Mouse (Mus musculus): ENCODE measurements around the gene Slc30a7. TPM values are rescaled to one million over a fixed set of nuclear protein-coding genes. Genes with fewer than 3 reads are reported as not detected.

Slc30a7 gene
- 10 to 100 TPM; 24.9 to 29.3 TPM for total RNA-seq (2021)
- long read RNA-seq, experiment 1, full-length matches to known transcripts, result 5 of 5 reads
- long read RNA-seq, experiment 1, partial matches to known transcripts, result 0 of 5 reads
- long read RNA-seq, experiment 1, other reads (novel, unspliced or antisense), result 0 of 5 reads
- long read RNA-seq, experiment 2, full-length matches to known transcripts, result 6 of 7 reads
- long read RNA-seq, experiment 2, partial matches to known transcripts, result 0 of 7 reads
- long read RNA-seq, experiment 2, other reads (novel, unspliced or antisense), result 1 of 7 reads

DNA sequence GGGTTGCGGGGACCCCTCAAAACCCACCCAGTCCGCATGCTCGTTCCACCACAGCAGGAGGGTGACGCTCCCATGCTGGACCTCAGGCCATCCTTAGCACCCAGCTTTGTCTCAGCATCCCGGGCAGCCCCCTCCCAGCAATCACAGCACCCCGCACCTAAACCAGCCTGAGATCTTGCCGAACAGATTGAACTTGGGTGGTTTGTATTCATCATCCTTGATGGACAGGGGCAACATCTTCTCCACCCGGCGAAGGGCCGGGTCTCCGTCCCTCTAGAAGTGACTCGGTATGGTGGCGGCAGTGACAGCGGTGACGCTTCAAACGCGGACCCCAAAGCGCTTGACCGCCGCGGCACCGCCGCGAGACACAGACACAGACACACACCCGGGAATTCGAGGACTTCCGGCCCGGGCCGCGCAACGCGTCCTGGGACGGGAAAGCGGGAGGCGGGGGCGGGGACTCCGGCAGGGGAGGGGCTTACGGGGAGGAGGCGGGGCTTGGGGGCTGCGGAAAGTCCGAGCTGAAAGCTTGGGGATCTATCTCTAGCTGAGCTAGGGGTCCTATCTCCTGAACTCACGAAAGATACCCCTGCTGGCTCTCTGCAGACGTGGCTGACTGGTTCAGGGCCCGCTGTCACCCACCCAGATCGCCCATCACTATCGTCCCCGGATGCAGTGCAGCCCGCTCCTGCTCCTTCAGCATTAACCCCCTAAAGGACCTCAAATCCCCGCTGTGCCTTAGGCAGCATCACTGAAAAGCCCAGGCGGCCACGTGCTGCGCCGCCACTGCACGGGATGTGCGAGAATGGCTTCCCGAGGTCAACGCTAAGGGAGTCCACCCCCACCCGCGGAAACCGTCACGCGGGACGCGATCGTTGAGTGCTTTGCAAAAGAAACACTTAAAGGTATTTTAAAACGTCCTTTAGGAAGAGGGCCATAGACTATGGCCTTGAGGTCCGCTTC is at the start of gene Slc30a7, which contains the start of gene Extl2:
TSS of gene Slc30a7 (minus strand) at position 429 of the 963 bp plus-strand sequence.
TSS of gene Extl2 (plus strand) at position 485 of the 963 bp plus-strand sequence.
- peak; percentile 84 to 90 for DNase-seq (ENCODE audit: low spot score in 2 of 2)
- Histone ChIP-seq H3K4me3 (peak within 1 kb of the TSS; percentile 97), H3K27ac (peak within 1 kb of the TSS; percentile 97)
- no peak for TF ChIP-seq CTCF (conservative IDR thresholded peaks at IDR 0.05)

DNA sequence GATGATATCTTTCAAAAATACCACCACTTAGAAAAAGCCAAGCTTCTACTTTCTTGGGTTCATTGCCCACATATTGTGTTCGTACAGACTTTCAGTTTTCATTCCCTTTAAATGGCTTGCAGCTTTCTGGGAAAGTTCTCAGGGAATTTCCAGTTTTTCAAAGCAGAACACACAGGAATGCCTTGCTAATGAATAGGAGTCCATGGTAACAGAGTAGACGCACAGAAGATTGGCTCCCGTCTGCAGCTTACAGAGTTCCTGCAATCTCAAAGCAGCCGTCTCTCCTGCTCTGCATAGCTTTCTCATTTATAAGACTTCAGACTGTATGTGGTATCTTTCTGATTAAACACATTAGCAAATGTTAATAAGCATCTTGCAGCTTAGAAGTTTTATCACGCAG is 39.8 kb upstream of the Slc30a7 start:
- no peak overlapping the region for H3K4me3 ChIP-seq
- no peak for DNase-seq (ENCODE audit: low spot score in 2 of 2)
- no peak for TF ChIP-seq CTCF (conservative IDR thresholded peaks at IDR 0.05)
- H3K27ac ChIP-seq, result no peak overlapping the region

DNA sequence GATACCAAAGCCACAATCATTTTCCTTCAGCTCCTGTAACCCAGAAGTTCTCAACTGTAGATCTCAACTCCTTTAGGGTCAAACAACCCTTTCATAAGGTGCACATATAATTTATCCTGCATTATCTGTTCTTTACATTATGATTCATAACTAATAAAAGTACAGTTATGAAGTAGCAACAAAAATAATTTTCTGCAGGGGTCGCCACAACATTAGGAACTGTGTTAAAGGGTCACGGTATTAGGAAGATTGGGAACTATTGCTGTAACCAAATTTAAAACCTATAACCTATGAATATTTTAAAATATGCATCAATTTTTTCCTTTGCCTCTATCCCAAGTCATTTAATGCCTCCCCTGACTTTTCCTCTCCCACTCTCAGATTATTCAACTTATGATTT is 38.8 kb upstream of the Slc30a7 start:
- TF ChIP-seq CTCF (conservative IDR thresholded peaks at IDR 0.05), result peak; percentile 33
- Histone ChIP-seq H3K27ac (no peak overlapping the region), H3K4me3 (no peak overlapping the region)
- DNase-seq (ENCODE audit: low spot score in 2 of 2), result no peak

DNA sequence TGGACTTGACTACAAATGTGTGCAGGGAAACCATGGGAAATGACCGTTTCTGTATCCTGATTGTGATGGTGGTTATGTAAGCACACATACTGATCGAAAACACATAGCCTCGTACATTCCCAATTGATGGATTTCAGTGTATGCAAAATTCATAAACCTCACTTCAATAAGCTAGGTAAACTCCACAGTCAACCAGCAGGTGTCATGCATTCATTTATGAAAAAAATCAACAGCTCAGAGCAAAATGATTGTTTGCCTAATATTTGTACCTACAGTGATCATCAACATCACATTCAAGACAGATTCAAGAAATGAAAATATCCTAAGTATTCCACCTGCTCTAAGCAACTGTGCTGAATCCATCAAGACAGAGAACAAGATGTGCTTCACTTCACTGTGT is 33.6 kb upstream of the Slc30a7 start:
- no peak overlapping the region for H3K4me3 ChIP-seq
- TF ChIP-seq CTCF (conservative IDR thresholded peaks at IDR 0.05), result peak; percentile 77
- DNase-seq (ENCODE audit: low spot score in 2 of 2), result no peak
- no peak overlapping the region for H3K27ac ChIP-seq

DNA sequence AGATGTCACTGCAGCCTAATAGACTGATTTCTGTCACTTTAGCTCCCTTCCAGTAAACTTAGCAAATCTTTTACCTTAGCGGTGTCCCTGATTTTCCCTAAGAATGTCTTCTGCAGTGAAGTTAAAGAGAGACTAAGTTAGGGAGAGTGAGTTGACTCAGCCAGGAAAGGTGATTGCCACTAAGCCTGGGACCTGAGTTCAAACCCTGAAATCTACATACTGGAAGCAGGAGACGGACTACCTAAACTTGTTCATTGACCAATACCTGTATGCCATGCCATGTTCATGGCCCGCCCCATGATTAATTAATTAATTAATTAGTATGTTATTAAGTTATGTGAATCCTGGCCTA is 26.6 kb upstream of the Slc30a7 start:
- peak; percentile 86 for TF ChIP-seq CTCF (conservative IDR thresholded peaks at IDR 0.05)
- no peak overlapping the region for H3K4me3 ChIP-seq
- no peak overlapping the region for H3K27ac ChIP-seq
- peak in 1 of 2 experiments; percentile 50 for DNase-seq (ENCODE audit: low spot score in 2 of 2)

DNA sequence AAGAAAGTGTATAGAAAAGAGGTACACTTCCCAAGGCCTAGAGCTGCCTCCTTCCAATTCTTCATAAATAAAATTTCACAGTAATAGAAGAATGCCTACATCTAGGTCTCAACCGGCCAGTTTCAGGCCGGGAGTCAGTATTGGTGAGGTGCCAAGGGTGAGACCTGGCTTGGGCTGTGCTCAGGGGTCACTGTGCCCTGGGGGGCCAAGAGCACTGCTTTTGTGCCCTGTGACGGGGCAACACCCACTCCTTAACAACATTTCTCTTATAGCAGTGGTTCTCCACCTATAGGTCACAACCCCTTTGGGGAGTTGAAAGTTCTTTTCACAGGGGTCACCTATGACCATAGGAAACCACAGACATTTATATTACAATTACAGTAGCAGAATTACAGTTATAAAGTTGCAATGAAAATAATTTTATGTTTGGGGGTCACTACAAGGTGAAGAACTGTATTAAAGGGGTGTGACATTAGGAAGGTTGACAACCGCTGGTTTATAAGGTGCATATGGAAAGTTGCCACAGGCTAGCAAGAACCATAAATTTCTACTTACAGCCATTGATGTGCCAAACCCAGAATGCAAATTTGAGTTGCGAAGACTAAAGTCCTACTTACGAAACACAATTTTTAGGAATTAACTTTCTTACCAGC is 26.1 kb upstream of the Slc30a7 start:
- no peak for TF ChIP-seq CTCF (conservative IDR thresholded peaks at IDR 0.05)
- no peak overlapping the region for H3K4me3 ChIP-seq
- DNase-seq (ENCODE audit: low spot score in 2 of 2), result no peak
- H3K27ac ChIP-seq, result no peak overlapping the region

DNA sequence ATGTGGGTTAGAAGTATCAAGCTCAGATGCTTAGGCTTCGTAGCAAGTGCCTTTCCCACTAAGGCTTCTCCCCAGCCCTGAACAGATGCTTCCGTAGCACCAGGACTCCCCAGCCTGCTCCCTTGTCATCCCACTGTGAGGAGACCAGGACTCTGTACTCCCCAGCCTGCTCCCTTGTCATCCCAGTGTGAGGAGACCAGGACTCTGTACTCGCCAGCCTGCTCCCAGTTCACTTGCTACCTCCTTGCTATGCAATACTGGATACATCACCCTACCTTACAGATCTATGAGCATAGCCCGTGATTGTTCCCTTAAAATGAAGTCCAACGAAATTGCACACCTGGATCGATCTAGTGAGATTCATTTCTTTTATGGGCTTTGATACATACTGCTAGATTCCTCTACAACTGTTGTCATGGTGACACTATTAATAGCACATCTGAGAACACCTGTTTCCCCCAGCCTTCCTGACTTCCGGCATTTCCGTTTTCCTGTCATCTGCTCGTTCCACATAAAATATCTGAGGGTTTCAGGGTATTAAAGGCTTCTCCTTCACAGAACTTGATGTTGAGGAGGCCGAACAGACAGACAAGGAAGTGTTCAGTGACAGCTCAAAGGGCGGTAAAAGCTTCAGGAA is 23.1 kb upstream of the Slc30a7 start:
- H3K4me3 ChIP-seq, result no peak overlapping the region
- no peak for TF ChIP-seq CTCF (conservative IDR thresholded peaks at IDR 0.05)
- no peak for DNase-seq (ENCODE audit: low spot score in 2 of 2)
- H3K27ac ChIP-seq, result 0 out of 2 replicates have a peak overlapping the region, but pooled peaks have one; percentile 1

DNA sequence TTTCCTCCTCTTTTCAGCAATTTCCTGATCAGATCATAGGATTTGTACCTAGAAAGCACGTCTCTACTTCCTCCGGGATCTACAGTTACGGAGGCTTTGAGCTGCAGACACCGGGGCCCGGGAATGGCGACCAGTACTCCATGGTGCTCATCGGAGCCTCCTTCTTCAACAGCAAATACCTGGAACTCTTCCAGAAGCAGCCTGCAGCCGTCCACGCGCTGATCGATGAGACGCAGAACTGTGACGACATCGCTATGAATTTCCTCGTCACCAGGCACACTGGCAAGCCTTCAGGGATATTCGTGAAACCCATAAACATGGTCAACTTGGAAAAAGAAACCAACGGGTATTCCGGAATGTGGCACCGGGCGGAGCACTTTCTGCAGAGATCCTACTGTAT is 19.8 kb upstream of the Slc30a7 start:
- Histone ChIP-seq H3K4me3 (no peak overlapping the region), H3K27ac (no peak overlapping the region)
- no peak for DNase-seq (ENCODE audit: low spot score in 2 of 2)
- no peak for TF ChIP-seq CTCF (conservative IDR thresholded peaks at IDR 0.05)

DNA sequence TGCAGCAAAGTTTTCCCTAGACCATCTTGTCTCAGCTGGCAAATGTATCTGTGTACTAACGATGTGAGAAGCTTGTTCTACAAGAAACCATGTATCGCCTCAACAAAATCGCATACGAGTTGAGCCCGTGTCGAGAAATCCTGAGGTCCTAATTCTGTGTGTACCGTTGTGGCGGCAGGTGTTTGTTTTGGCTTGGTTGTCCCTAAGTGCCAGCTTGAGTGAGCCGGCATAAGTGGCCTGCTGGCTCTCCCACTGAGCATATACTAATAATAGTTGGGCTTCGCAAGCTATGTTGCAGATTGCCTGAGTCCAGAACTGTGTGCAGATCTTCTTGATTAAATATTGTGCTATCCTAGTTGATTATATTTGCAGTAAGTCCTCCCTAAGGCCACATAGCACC is 18.5 kb upstream of the Slc30a7 start:
- H3K4me3 ChIP-seq, result no peak overlapping the region
- H3K27ac ChIP-seq, result peak overlapping the region; percentile 48
- DNase-seq (ENCODE audit: low spot score in 2 of 2), result no peak
- no peak for TF ChIP-seq CTCF (conservative IDR thresholded peaks at IDR 0.05)

DNA sequence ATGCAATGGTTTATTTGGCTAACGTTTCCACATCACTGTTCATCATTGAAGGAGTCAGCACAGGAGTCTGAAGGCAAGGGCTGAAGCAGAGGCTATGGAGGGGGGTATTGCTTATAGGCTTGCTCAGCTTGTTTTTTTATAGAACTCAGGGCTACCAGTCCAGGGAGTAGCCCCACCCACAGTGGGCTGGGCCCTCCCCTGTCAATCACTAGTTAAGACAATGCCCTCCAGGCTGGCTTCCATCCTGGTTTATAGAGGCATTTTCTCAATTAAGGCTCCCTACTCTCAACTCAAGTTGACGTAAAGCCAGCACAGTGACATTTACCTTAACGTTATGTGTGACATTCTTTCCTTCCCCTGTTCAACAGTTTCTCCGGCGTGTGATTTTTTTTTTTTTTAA is 17.5 kb upstream of the Slc30a7 start:
- DNase-seq (ENCODE audit: low spot score in 2 of 2), result no peak
- Histone ChIP-seq H3K4me3 (no peak overlapping the region), H3K27ac (no peak overlapping the region)
- TF ChIP-seq CTCF (conservative IDR thresholded peaks at IDR 0.05), result no peak

DNA sequence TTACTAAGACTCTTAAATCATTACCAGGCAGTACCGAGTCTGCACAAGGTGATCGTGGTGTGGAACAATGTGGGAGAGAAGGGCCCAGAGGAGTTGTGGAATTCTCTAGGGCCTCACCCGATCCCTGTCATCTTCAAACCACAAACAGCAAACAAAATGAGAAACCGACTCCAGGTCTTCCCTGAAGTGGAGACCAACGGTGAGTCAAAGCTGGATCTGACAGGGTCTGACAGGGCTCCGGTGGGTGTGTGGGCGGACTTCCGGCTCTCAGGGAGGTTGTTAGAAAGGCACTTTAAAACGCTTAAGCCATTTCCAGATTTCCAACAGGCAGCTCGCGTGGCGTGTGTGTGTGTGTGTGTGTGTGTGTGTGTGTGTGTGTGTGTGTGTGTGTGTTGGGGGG is 17.0 kb upstream of the Slc30a7 start:
- no peak overlapping the region for H3K27ac ChIP-seq
- no peak overlapping the region for H3K4me3 ChIP-seq
- TF ChIP-seq CTCF (conservative IDR thresholded peaks at IDR 0.05), result no peak
- DNase-seq (ENCODE audit: low spot score in 2 of 2), result no peak

DNA sequence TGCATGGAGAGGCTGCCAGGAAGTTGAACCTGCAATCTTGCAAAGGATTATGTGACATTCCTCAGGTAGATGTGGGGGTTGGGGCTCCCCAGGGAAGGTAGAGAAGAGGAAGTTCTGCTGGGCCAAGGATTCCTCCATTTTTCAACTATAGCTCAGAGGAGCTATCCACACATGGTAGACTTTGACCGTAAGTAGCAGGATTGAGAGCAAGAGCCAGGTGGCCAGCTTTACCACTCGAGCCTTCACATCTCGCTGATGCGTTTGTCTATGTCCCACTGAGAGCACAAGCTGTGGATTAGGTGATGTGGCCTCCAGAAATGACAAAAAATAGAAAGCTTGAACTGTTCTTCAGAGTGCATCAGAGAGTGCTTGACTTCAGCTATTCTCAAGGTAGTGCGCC is 11.9 kb upstream of the Slc30a7 start:
- no peak for TF ChIP-seq CTCF (conservative IDR thresholded peaks at IDR 0.05)
- Histone ChIP-seq H3K4me3 (no peak overlapping the region), H3K27ac (no peak overlapping the region)
- no peak for DNase-seq (ENCODE audit: low spot score in 2 of 2)

DNA sequence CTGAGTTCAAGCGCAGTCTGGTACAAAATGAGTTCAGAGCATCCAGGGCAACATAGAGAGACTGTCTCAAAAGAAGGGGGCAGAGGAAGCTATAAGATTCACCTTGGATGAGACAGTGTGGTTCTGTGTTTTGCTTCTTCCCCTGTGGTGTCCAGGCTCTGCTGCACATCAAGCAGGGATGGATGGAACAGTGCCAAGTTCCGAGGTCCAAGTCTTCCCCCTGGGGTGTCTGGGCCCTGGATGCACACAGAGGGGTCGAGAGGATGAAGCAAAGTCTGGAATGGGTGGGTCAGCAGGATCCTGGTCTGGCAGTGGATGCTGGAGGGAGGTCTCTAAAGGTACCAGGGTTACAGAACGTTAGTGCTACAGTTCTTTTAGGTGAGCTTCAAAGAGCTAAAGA is 11.4 kb upstream of the Slc30a7 start:
- Histone ChIP-seq H3K4me3 (no peak overlapping the region), H3K27ac (no peak overlapping the region)
- DNase-seq (ENCODE audit: low spot score in 2 of 2), result no peak
- no peak for TF ChIP-seq CTCF (conservative IDR thresholded peaks at IDR 0.05)
